Mouse (Mus musculus): ENCODE results near the gene Ttc13.

GRCm38 (mm10) chr8:124681077-124681791 is 40.5 kb downstream of the Ttc13 start:
- TF ChIP-seq CTCF (conservative IDR thresholded peaks at IDR 0.05; ENCODE audit: insufficient read depth, insufficient read length, low read depth, low read length) (no peak), POLR2A (IDR thresholded peaks at IDR 0.05; ENCODE audit: low read depth, low read length) (no peak)

Measured in kidney, adult 2 months (tissue).